Mouse (Mus musculus) small intestine, adult 2 months (tissue): Measurements from ENCODE around the gene Antxr1.

Source experiments
- CTCF ChIP-seq: fragments of 200-500 bp; IDR thresholded peaks from 2 replicates; pipeline ENCODE4 v1.5.1; 2012; ENCODE audit warnings: low read depth, mild to moderate bottlenecking, control low read depth, inconsistent platforms, low read length, moderate library complexity, mixed read lengths; ENCODE audit not compliant: insufficient replicate concordance, insufficient read length; ENCODE audit errors: extremely low read depth
- POLR2A ChIP-seq: fragments of 200-500 bp; IDR thresholded peaks from 2 replicates; pipeline ENCODE4 v1.6.1; 2012; ENCODE audit warnings: low read depth, mild to moderate bottlenecking, control low read depth, inconsistent platforms, low read length, moderate library complexity

GRCm38 (mm10) chr6:87257471-87257870 lies 78.2 kb downstream of the Antxr1 start:
- TF ChIP-seq CTCF (no peak), POLR2A (no peak)
